Mouse (Mus musculus) T-cell, adult 2 months (primary cell): ENCODE measurements around the gene Mettl2.
"Not testable (repeated sequence)": the region's sequence is repeated elsewhere in the genome, so short reads cannot be mapped to it uniquely, and the experiment has no call there.

Experiments used
- DNase-seq: peaks from one replicate; pipeline ENCODE4 v3.0.0; 2022; ENCODE audit warnings: low spot score

Gene Mettl2

DNA sequence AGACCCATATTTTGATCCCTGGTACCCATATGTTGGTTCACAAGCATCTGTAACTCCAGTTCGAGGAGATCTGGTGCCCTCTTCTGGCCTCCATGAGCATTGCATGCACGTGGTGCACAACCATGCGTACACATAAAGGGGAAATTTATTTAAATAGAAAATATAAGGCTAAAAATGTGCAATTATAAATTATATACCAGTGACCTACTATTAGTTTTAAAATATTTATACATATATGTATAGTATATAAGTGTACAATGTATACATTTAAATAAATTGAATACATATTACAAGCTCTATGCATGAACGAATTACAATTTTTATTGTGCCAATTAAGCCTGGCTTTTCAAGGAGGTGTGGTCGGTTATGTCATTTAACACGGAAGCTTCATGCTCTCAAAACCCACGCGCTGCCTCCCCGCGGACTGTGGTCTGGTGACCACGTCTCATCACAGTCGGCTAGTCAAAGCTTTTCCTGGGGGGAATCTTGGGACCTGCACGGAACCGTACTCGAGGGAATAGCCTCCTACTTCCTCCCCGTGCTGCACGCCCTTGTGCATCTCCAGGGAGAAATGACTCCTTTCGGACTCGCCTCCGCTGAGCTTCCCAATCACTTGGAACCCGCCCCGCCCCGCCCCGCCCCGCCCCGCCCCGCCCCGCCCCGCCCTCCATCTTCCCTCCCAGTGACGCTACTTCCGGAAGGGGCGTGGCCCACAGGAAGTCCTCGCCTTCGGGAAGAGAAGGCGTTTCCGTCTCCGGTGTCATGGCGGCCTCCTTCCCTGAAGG is at the start of gene Mettl2:
Mettl2 (plus strand) TSS at position 691 of the 785 bp plus-strand sequence.
- DNase-seq, result peak; percentile 71

DNA sequence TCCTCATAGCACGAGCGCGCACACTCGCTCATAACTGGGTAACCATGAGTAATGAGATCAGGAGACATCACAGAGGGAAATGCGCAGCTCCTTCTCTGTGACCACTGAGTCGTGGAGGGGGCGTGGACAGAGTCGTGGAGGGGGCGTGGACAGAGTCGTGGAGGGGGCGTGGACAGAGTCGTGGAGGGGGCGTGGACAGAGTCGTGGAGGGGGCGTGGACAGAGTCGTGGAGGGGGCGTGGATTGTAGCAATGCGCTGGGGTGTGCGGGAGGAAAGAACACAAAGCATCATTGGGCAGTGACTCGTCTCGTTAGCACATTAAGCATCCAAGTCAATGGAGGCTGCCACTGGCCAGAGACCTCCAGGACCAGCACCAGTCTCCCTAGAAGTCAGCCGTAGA is 13.8 kb upstream of the Mettl2 start:
- not testable (repeated sequence) for DNase-seq

DNA sequence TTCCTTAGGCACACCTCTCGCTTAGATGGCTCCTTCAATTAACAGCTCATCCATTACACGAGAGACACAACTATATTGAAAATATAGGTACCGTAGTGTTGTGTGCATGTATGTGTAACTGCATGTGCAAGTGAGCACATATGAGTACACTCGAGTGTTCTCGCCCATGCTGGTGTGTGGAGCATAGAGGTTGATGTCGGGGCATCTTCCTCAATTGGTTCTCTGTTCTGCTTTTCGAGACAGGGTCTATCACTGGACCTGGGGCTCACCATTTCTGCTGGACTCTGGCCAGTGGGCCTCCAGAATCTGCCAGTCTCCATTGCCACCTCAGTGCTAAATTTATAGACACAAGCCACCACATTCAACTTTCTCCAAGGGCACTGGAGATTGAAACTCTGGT is 8.4 kb upstream of the Mettl2 start:
- DNase-seq, result no peak

DNA sequence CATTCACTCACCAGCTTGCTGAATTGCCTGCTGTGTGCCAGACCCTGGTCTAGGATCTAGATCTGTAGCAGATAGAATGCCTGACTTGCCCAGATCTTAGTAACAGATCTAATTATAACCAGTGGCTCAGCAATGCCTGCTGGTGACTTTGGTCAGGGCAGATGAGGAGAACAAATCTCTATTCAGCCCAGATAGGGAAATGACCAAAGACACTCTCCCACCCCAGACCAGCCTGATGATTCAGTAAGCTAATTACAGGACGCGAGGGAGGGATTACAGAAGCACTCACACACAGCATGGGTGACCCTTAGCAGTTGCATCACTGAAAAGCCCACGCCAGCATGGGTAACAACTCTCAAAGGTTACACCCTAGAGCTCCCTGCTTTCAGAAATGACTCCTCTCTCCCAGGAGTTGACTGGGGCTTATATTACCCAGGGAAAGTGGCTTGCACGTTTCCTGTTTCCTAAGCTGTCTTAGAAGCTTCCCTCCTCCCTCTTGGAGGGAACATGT is 5.6 kb upstream of the Mettl2 start:
- no peak for DNase-seq

DNA sequence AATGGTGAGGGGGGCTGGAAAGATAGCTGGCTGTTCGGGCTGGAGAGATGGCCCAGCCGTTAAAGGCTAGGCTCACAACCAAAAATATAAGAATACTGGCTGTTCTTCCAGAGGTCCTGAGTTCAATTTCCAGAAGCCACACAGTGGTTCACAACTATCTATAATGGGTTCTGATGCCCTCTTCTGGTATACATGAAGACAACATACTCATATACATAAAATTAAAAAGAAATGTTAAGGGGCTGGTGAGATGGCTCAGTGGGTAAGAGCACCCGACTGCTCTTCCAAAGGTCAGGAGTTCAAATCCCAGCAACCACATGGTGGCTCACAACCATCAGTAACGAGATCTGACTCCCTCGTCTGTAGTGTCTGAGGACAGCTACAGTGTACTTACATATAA is 4.4 kb upstream of the Mettl2 start:
- not testable (repeated sequence) for DNase-seq

DNA sequence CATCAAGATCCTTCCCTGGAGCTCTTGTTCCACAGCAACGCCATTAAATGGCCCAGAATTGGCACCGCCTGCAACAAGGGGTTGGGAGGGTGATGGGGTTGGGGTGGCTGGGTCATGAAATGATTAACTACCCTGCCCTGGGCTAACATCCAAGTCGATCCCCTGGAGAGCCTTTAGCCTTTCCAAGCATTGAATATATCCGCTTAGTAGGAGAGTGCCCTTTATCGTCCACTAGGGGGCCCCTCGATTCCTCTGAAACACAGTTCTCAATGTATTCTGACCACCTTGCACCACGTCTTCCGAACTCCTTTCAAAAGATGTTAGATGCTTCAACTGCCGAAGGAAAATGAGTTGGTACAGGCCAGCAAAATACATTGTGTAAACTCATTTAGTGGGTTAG is 2.2 kb upstream of the Mettl2 start:
- peak; percentile 26 for DNase-seq

DNA sequence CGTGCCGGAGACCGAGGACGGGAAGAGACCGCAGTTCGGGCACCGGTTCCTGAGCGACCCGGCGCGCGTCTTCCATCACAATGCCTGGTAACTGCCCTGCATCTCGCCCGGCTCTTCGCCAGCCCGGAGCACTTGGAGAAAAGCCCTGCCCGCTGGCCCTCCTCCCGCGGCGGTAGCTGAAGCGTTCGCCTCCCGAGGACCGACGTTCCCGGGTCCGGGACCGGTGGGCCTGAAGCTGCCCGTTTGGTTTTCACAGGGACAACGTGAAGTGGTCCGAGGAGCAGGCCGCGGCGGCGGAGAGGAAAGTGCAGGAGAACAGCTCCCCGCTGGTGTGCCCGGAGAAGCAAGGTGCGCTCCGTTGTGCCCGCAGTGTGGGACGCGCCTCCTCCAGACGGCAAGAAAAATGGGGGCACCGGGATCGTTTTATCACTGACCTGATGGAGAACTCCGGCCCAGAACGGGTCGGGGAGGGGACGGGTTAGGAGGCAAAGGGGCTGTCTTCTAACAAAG is 350 bp downstream of the Mettl2 start:
- no peak for DNase-seq

DNA sequence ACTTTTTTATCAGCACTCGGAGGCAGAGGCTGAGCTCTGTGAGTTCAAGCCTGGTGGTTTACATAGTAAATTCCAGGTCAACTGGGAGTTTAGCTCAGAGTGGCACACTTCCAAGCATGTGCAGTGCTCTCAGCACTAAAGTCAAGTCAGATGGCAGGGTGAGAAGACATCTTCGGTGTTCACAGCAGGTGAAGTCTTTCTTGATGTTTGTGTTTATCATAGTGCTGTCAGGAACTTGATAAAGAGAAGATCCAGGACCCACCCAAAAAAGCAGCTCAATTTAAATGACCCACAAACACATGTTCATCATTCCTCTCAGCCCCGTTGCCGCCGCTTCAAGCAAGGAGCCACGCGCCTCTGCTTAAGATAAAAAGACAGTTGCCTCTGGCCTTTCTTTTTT is 9.5 kb downstream of the Mettl2 start:
- DNase-seq, result no peak

DNA sequence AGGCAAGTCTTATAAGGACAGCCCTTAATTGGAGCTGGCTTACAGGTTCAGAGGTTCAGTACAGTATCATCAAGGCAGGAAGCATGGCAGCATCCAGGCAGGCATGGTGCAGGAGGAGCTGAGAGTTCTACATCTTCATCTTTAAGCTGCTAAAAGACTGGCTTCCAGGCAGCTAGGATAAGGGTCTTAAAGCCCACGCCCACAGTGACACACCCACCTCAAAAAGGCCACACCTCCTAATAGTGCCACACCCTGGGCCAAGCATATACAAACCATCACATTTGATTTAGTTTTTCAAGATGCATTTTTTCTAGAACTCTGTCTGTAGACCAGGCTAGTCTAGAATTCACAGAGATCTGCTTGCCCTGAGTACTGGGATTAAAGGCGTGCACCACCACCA is 11.0 kb downstream of the Mettl2 start:
- not testable (repeated sequence) for DNase-seq

DNA sequence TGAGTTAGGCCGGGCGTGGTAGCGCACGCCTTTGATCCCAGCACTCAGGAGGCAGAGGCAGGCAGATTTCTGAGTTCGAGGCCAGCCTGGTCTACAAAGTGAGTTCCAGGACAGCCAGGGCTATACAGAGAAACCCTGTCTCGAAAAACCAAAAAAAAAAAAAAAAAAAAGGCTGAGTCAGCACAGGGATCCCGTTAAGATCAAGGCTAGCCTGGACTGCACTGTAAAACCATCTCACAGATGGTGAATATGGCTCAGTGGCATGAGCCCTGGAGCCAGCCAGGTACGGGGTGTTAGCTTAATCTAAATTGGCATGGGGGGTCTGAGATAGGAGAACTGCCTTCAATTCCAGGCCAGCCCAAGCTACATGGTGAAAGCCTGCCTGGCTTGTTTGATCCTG is 14.3 kb downstream of the Mettl2 start:
- DNase-seq, result not testable (repeated sequence)

DNA sequence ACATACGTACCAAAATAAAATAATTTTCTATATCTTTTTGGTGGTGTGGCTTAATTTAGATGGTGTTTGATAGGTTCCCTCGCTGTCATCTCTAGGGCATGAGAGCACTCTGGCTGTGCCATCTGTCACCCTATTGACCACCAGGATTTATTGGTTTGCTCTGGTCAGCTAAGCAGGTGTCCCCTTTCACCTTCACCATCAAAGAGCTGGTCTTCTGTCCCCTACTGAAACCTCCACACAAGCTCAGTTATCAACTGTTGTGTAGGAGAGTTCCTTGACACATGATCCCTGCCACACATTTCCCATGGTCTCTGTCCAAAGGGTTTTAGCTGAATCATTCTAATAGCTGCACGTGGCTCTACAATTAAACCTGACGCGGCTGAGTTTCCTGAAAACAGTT is 14.9 kb downstream of the Mettl2 start:
- no peak for DNase-seq

DNA sequence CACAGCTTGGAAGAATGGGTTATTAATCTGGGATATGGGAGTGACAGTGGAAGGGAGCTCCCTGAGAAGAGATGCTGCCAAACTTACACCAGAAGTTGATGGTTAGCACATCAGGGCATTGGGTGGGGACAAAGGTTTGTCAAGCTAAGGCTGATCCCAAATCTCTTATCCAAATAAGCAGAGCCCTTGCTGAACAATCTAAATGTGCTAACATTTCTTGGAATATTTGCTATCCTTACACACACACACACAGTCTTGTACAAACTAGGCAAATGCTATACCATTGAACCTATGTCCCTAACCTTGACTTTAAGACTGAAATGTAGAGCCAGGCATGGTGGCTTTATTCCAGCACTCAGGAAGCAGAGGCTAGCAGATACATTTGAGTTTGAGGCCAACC is 17.3 kb downstream of the Mettl2 start:
- DNase-seq, result no peak

DNA sequence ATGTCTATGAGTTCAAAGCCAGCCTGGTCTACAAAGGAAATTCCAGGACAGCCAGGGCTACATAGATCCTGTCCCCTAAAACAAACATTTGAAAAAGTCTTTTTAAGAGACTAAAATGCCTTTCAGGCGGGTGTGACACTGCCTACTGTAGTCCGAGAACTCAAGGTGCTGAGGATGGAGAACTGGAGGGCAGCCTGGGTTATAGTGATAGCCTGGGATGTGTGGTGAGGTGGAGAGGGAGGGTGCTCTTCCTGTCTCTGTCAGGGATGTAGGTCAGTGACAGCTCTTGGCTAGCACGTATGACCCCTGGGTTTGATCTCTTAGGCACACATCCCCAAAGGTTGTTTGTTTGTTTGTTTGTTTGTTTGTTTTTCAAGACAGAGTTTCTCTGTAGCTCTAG is 17.9 kb downstream of the Mettl2 start:
- no peak for DNase-seq

DNA sequence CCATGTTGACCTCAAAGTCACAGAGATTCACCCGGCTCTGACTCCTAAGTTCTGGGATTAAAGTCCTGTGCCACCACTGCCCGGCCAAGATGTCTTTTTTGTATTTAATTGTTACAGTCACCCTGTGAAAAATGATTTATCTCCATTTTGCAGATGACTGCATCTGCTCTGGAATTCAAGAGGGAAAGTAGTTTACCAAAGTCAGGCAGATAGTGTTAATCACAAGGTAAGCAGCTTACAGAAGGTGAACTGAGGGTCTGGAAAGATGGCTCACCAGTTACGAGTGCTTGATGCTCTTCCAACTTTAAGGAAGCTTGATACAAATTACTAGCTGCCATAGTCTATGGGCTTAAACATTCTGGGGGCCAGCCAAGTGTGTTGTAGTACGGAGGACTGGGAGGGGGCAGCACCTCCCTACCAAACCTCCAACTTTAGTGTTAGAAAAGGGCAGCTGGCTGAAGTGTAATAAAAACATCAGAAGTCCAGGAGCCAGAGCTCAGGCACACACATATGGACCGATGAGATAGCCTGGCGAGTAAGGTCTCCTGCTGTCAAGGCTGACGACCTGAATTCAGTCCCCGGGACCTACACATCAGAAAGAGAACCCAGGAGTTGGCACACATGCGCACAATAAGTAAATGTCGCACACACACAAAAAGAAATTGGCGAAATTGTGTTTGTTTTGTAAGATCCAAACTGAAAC is 18.4 kb downstream of the Mettl2 start:
- DNase-seq, result no peak

DNA sequence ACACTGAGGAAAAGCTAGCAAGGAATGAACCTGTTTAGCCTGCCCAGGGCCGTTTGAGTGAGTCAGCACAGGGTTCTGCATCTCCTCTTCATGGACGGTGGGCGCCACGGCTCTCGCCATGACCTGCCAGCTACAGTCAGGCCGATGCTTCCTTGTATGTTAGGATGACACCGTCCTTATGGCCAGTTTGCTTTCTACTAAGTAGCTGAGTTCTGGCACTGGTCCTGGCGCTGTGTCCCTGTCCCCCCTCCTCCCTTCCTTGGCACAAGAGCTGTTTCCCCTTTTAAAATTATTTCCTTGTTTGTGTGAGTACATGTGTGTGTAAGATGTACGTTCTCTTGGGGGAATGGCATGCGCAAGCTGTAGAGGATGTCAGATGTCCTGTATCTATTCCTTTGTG is 19.0 kb downstream of the Mettl2 start:
- no peak for DNase-seq

DNA sequence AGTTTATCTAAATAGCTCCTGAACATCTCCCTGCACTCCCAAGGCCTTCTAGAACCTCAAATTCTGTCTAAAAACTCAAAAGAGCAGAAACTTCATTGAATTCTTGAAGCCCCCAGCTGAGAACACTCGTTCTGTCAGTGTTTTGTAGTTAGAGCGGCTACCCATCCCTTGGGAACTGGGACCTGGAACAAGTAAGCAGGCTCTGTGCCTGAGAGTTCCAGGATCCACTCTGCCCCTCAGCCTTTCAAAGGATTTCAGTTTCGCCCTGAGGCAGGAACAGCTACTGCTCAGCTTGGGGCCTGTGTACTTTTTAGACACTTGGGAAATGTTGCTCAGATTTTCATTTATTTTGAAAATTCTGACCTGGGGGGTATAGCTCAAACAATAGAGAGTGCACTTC is 20.4 kb downstream of the Mettl2 start, which contains the start of gene Gm10842:
Gm10842 (plus strand) TSS at position 301 of the 400 bp plus-strand sequence.
- no peak for DNase-seq

DNA sequence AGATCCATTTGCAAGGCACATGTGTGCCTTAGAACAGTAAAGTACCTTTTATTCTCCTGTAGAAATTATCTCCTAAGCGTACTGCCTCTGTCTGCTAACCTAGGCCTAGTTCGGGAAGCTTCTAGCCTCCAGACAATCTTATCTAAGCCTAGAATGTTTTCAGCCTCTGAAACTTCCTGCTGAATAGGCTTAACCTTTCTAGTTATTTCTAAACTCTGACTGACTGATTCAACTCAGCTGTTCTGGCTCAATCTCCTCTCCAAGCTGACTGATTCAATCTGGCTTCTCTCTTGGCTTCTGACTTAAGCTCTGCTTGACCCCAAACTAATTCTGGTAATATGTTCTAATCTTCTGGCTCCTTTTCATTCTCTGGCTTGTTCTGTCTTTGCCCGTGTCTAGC is 23.1 kb downstream of the Mettl2 start:
- DNase-seq, result no peak

DNA sequence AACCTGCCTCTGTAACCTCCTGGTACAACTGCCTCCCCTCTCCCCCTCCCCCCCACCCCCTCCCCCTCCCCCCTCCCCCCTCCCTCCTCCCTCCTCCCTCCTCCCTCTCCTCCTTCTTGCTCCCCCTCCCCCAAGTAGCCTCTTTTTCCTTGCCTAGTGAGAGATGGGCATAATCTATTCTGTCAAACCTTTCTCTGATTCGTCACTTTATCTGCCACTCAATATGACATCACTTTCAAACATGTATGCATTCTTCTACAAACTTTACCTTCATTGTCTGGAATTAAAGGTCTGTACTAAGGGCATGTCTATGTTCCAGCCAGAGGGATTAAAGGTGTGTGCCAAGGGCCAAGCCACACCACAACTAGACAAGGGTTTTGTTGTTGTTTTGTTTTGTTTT is 23.5 kb downstream of the Mettl2 start:
- no peak for DNase-seq

DNA sequence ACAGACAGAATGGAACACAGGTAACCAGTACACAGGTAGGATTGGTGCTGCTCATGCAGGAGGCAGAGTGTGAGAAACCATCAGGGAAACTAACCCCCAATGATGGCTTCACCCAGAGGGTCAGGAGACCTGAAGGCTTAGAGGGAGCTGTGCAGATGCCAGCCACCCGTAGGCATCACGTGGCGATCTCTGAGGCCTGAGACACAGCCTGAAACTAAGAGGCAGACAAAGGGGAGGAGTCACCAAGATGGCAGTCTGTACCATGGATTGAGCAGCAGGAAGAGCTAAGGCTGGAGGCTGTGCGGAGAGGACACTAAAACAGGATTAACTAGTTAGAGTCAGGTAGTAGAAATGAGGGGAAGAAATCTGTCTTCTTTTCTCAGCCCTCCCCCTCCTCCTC is 24.5 kb downstream of the Mettl2 start:
- DNase-seq, result no peak

DNA sequence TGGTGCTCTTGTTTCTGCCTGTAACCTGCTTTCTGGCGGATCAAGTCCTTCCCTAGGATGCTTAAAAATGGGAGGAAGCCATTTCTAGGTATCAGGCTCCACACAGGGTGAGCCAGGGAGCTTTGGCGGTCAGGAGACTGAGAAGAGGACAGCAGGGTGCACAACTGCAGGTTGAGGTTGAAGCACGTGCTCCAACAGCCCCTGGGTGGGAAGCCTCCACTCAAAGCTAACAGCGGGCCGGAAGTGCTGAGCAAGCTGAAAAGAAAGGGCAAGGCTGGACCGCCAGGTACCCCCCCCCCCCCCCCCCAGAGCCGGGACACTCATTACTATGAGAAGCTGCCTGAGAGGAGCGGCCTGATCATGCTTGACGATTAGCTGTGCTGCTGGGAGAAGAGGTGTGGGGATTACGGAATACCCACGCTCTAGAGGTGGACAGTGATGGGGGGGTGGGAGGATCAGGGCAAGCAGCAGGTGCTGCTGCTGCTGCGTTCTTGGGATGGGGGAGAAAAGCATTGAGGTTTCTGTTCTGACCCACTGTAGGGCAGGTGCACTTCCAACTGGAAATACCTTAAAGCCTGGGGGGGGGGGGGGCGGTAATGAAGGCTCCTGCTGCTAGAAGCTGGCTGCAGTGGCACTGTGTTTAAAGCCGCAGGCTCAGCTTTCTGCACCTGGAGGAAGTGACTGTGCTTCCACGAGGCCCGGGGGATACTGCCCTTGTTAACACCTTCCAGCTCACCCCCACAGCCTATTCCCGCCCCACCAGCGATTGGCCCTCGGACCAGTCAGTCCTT is 25.2 kb downstream of the Mettl2 start:
- peak; percentile 19 for DNase-seq

DNA sequence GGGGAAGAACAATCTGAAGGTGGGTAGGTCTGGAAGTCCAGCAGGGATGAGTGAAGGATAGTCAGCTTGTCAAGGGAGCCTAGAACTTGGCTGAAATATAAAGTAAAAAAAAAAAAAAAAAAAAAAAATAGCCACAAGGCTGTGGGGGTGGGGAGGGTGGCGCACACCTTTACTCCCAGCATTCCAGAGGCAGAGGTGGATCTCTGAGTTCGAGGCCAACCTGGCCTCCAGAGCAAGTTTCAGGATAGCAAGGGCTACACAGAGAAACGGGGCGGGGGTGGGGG is 25.7 kb downstream of the Mettl2 start:
- no peak for DNase-seq

DNA sequence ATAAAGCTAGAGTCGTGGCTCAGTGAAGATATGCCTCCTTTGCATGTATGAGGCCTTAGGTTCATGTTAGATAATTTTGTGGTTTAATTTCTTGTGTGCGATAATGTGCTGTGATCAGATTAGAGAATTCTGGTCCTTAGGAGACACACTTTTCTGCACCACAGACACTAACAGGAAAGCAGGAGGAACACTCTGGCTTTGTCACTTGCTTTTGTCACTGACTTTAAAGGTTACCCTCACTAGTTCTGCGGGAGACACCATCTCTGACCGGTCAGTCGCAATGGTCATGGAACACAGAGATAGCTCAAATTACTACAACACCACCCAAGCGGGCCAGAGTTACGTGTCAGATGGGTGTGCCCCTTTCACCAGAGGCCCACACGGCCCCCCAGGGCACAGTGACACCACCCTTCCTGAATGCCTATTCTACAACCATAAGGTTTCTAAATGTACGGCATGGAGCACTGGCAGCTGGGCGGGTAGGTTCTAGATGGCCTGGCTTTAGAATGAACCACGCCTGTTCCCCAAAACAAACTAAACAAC is 26.2 kb downstream of the Mettl2 start:
- DNase-seq, result no peak
